Mouse (Mus musculus) bone marrow, adult 2 months (tissue): ENCODE results near the gene Rsu1. TPM values are rescaled to one million over a fixed set of nuclear protein-coding genes. Genes with fewer than 3 reads are reported as not detected.

Source experiments
- H3K27ac ChIP-seq: fragments of 200-500 bp; 2 replicates; pipeline ENCODE4 v1.5.1; 2012; ENCODE audit warnings: low read depth, mild to moderate bottlenecking, control low read depth, inconsistent platforms, low read length; ENCODE audit not compliant: control insufficient read depth, poor library complexity, insufficient read depth
- H3K4me1 ChIP-seq: fragments of 200-500 bp; 2 replicates; pipeline ENCODE4 v1.6.1; 2011; ENCODE audit warnings: low read length; ENCODE audit not compliant: control insufficient read depth, insufficient read depth
- H3K4me3 ChIP-seq: fragments of 200-500 bp; replicated peaks from 2 replicates; pipeline ENCODE3; 2011; ENCODE audit warnings: mild to moderate bottlenecking, low read depth, low read length, control low read depth; ENCODE audit not compliant: control insufficient read depth
- CTCF ChIP-seq: fragments of 200-500 bp; IDR thresholded peaks from 2 replicates; pipeline ENCODE4 v1.5.1; 2011; ENCODE audit warnings: low read length, control low read depth; ENCODE audit not compliant: control insufficient read depth, insufficient read depth
- POLR2A ChIP-seq: fragments of 200-500 bp; IDR thresholded peaks from 2 replicates; pipeline ENCODE4 v1.6.1; 2011; ENCODE audit warnings: low read depth, mild to moderate bottlenecking, control low read depth, low read length, borderline replicate concordance; ENCODE audit not compliant: control insufficient read depth
- WGBS: fragments of 180-500 bp; shearing (Covaris S2); methylation state at CpG from one replicate; pipeline ENCODE4 v1.1.7; 2018; 5-methylcytosine and 5-hydroxymethylcytosine counted together
- polyA plus RNA-seq: library from polyadenylated mRNA; stranded (reverse); fragments of >200 nt; gene quantifications from 2 replicates; pipeline ENCODE4 v1.2.4, GENCODE M21; 2011; ENCODE audit warnings: low replicate concordance; ENCODE audit not compliant: missing spikeins, insufficient read depth, insufficient read length

Rsu1 gene
- polyA plus RNA-seq, 1 experiment = 70.8 TPM

- Histone ChIP-seq H3K27ac (no peak overlapping the region), H3K4me1 (no peaks in the 10 kb centered on the region), H3K4me3 (no peak overlapping the region)
- TF ChIP-seq POLR2A = no peak
- no peak for TF ChIP-seq CTCF
- 82% methylated on average over 4 of the region's 4 CpGs for WGBS
Measured at GRCm38 (mm10) chr2:13089861-13090260, 181.4 kb downstream of the Rsu1 start.

DNA sequence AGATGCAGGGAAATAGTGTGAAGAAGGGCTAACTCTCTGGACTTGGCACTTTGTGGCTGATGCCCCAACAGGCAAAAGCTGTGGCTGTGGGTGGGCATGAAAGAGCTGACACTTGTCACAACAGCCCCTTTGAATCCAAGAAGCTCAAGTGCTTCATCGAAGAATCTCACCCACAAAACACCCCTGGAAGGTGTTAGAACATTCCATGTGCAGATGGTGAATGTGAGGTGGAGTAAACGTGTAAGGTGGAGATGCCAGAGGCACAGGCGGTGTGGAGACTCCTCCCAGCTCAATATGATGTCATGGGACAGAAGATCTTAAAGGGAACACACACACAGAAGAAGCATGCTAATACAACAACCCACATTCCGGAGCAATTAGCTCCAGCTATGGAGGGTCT is 182.9 kb downstream of the Rsu1 start:
- Histone ChIP-seq H3K4me1 (no peaks in the 10 kb centered on the region), H3K4me3 (no peak overlapping the region), H3K27ac (no peak overlapping the region)
- 77% methylated on average over 4 of the region's 4 CpGs for WGBS
- TF ChIP-seq CTCF (no peak), POLR2A (no peak)

DNA sequence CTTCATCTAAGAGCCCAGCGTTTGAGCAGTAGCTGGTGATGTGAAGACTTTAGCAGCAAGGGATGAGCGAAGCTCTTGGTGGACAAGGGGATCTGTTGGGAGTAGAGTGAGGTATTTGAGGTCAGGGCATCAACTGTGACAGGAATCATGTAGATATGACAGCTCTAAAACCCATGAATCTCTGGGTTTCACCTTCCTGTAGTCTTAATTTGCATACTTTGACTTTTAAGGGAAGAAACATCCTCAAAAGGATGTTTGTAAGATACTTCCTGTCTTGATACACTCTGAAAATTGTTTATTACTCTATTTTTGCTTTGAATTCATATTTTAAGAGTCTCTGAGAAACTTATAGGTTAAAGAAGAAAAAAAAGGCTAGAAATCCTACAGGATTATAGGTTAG is 183.4 kb downstream of the Rsu1 start:
- Histone ChIP-seq H3K27ac (no peak overlapping the region), H3K4me3 (no peak overlapping the region), H3K4me1 (no peaks in the 10 kb centered on the region)
- TF ChIP-seq CTCF (no peak), POLR2A (no peak)
- WGBS = 83% methylated on average over 2 of the region's 2 CpGs

DNA sequence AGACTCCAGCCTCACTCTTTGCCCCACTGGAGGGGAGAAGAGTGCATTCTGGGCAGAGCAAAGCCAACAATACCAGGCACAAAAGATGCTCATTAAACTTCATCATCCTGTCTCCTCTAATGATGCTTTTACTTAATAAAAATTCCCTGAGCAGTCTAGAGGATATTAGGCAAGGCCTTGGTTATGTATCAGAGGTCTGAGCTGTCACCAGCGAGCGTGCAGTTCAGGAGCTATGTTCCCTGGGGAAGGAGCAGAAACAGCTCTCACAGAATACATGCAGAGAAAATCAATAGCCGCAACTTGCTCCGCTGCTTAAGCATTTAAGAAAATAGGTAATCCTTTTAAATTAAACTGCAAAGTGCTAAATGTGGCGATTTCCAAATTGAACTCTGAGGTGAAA is 187.0 kb downstream of the Rsu1 start:
- no peak overlapping the region for H3K4me3 ChIP-seq
- TF ChIP-seq CTCF (no peak), POLR2A (no peak)
- H3K27ac ChIP-seq = no peak overlapping the region
- 87% methylated on average over 5 of the region's 5 CpGs for WGBS
- H3K4me1 ChIP-seq = no peaks in the 10 kb centered on the region

DNA sequence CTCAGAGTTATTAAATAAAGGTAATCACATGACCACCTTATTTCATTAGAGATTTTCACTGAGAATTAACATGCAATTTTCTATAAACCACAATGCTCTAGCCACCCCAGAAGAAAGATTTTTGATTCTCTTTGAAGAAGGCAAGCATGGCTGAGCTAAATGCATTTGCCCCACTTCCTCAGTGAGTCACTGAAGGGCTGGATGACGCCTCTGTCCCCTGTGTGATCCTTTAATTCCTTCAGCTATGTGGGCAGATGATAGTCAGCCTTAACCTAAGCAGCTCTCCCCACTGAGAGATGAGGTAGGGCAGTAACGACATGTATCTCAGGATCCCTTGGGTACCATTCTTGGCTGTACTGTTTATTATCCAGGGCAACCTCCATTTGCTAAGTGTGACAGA is 190.7 kb downstream of the Rsu1 start:
- 79% methylated on average over 2 of the region's 2 CpGs for WGBS
- no peaks in the 10 kb centered on the region for H3K4me1 ChIP-seq
- TF ChIP-seq POLR2A (no peak), CTCF (no peak)

GRCm38 (mm10) chr2:13072243-13072642 is 199.0 kb downstream of the Rsu1 start:
- Histone ChIP-seq H3K27ac (no peak overlapping the region), H3K4me1 (no peaks in the 10 kb centered on the region), H3K4me3 (no peak overlapping the region)
- TF ChIP-seq POLR2A (no peak), CTCF (no peak)

More for the DNA sequence above, 190.7 kb downstream of the Rsu1 start:
- no peak overlapping the region for H3K4me3 ChIP-seq
- H3K27ac ChIP-seq = no peak overlapping the region

GRCm38 (mm10) chr2:13060426-13061170 is 210.6 kb downstream of the Rsu1 start:
- WGBS = 75% methylated on average over 5 of the region's 5 CpGs
- no peak overlapping the region for H3K4me3 ChIP-seq

DNA sequence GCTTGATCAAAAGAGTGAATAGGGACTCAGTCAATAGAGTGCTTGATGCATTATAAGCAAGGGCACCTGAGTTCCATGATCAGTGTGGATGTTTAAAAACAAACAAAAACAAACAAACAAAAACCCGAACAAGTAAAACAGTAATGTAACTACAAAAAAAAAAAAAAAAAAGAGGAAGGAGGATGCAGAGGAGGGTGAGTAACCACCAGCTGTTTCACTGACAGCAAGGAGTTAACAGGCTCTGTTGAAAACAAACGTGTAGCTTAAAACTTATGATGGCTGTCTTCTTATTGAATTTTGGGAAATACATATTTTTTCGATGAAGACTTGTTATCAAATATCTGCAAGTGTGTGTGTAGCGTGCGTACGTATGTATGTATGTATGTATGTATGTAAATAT is 222.6 kb downstream of the Rsu1 start:
- TF ChIP-seq POLR2A (no peak), CTCF (no peak)
- Histone ChIP-seq H3K4me1 (no peaks in the 10 kb centered on the region), H3K27ac (no peak overlapping the region), H3K4me3 (no peak overlapping the region)
- WGBS = 66% methylated on average over 6 of the region's 6 CpGs

More at GRCm38 (mm10) chr2:13060426-13061170, 210.6 kb downstream of the Rsu1 start:
- no peaks in the 10 kb centered on the region for H3K4me1 ChIP-seq
- H3K27ac ChIP-seq = no peak overlapping the region
- TF ChIP-seq POLR2A (no peak), CTCF (no peak)

- TF ChIP-seq POLR2A (no peak), CTCF (no peak)
- WGBS = 85% methylated on average over 4 of the region's 4 CpGs
- H3K4me3 ChIP-seq = no peak overlapping the region
- H3K27ac ChIP-seq = no peak overlapping the region
- no peaks in the 10 kb centered on the region for H3K4me1 ChIP-seq
Measured at GRCm38 (mm10) chr2:13044555-13044954, 226.7 kb downstream of the Rsu1 start.
